Mouse (Mus musculus) neural tube, embryonic 11.5 days (tissue): ENCODE data around the gene Atp2a1. TPM values are rescaled to one million over a fixed set of nuclear protein-coding genes. Genes with fewer than 3 reads are reported as not detected.

Experiments
- ATAC-seq: fragments of 200-750 bp; cut with Nextera tagmentation; 2 replicates; pipeline ENCODE4 v1.8.0; 2017; ENCODE audit warnings: moderate number of reproducible peaks, mild to moderate bottlenecking, moderate TSS enrichment, moderate library complexity; ENCODE audit not compliant: insufficient read depth, low FRiP score, low TSS enrichment
- DNase-seq: peaks from one replicate; pipeline ENCODE4 v3.0.0-alpha.2; 2015; ENCODE audit warnings: low spot score
- H3K27ac ChIP-seq: fragments of 300-500 bp; sonication (generic); 2 replicates; pipeline ENCODE4 v1.5.1; 2014; ENCODE audit warnings: low read depth, mild to moderate bottlenecking, low read length
- H3K27me3 ChIP-seq: fragments of 300-500 bp; sonication (generic); 2 replicates; pipeline ENCODE4 v1.6.1; 2014; ENCODE audit warnings: mild to moderate bottlenecking, low read length, mixed read lengths; ENCODE audit not compliant: control insufficient read depth, insufficient read depth
- H3K36me3 ChIP-seq: fragments of 300-500 bp; sonication (generic); 2 replicates; pipeline ENCODE4 v1.6.1; 2014; ENCODE audit warnings: mild to moderate bottlenecking, low read length, moderate library complexity, mixed read lengths; ENCODE audit not compliant: control insufficient read depth, insufficient read depth
- H3K4me1 ChIP-seq: fragments of 300-500 bp; sonication (generic); 2 replicates; pipeline ENCODE4 v1.6.1; 2014; ENCODE audit warnings: low read length, mixed read lengths; ENCODE audit not compliant: control insufficient read depth, insufficient read depth
- H3K4me2 ChIP-seq: fragments of 300-500 bp; sonication (generic); 2 replicates; pipeline ENCODE4 v1.6.1; 2014; ENCODE audit warnings: low read depth, mild to moderate bottlenecking, moderate library complexity
- H3K4me3 ChIP-seq: fragments of 300-500 bp; sonication (generic); 2 replicates; pipeline ENCODE4 v1.5.1; 2014; ENCODE audit warnings: low read depth, low read length
- H3K9ac ChIP-seq: fragments of 300-500 bp; sonication (generic); 2 replicates; pipeline ENCODE4 v1.6.1; 2014; ENCODE audit warnings: mild to moderate bottlenecking, low read length
- H3K9me3 ChIP-seq: fragments of 300-500 bp; sonication (generic); 2 replicates; pipeline ENCODE4 v1.6.1; 2016; ENCODE audit warnings: low read length; ENCODE audit not compliant: control insufficient read depth
- WGBS: fragments of 180-500 bp; shearing (Covaris S2); extraction: QIAGEN DNeasy Blood & Tissue Kit; methylation state at CpG from one replicate; pipeline ENCODE4 v1.1.7; 2014; 5-methylcytosine and 5-hydroxymethylcytosine counted together
- polyA plus RNA-seq: library from polyadenylated mRNA; unstranded; fragments of >200 nt; fragmentation: Nextera tagmentation; extraction: Ambion mirVana; gene quantifications from 2 replicates; pipeline ENCODE4 v1.2.1, GENCODE M21; 2014

Atp2a1 gene
- polyA plus RNA-seq, 1 experiment from 2014 or later, result 19.0 TPM

DNA sequence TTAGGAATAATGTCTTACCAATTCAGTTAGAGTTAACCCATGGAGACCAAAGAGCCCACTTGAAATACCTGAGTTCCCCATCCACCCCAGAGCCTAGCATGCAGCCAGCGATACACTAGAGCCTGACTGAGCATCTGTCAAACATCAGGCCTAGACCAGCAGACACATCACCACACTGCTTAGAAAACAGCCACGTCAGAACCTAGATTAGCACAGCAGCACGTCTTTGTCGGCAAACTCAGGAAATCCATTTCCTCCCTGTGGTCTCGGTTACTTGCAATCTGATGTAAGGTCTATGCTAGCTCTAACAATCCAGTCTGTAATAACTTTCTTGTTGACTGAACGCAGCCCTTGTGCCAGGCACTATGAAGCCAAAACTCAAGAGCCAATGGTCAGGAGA is 7.2 kb upstream of the Atp2a1 start:
- Histone ChIP-seq H3K9ac (no peak overlapping the region), H3K4me2 (no peak overlapping the region), H3K4me1 (peaks cover 9% of the 10 kb centered on the region), H3K9me3 (no peaks in the 10 kb centered on the region), H3K27ac (no peak overlapping the region), H3K4me3 (no peak overlapping the region), H3K36me3 (peaks cover 24% of the 10 kb centered on the region), H3K27me3 (no peaks in the 10 kb centered on the region)
- ATAC-seq (no peak), DNase-seq (no peak)
- 92% methylated on average over 6 of the region's 6 CpGs for WGBS

GRCm38 (mm10) chr7:126467834-126468627 is 5.1 kb upstream of the Atp2a1 start:
- WGBS, result 90% methylated on average over 18 of the region's 18 CpGs
- Histone ChIP-seq H3K9ac (no peak overlapping the region), H3K4me1 (no peaks in the 10 kb centered on the region), H3K27me3 (no peaks in the 10 kb centered on the region), H3K9me3 (no peaks in the 10 kb centered on the region), H3K36me3 (peaks cover 24% of the 10 kb centered on the region), H3K4me3 (no peak overlapping the region), H3K27ac (no peak overlapping the region), H3K4me2 (no peak overlapping the region)
- ATAC-seq (no peak), DNase-seq (no peak)

DNA sequence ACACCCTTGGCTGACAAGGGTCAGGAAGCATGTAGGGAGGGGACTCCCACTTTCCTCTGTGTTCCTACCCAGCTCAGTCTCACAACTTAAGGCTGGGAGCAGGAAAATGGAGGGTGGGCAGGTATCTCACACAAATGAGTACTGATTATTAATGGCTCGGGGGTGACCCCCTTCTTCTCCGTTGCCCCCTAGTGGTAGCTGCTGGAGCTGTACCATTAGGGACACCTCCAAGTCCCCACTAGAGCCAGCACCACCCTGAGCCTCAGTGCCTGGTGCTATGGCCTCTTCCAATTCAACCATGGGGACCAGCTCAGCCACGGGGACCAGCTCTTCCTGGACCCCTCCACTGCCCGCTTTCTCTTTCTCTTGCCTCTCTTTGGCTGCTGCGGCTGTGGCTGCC is 4.4 kb upstream of the Atp2a1 start:
- 75% methylated on average over 5 of the region's 5 CpGs for WGBS
- Histone ChIP-seq H3K4me3 (no peak overlapping the region), H3K9ac (no peak overlapping the region), H3K4me2 (no peak overlapping the region), H3K9me3 (no peaks in the 10 kb centered on the region), H3K4me1 (no peaks in the 10 kb centered on the region), H3K36me3 (peaks cover 24% of the 10 kb centered on the region), H3K27ac (no peak overlapping the region), H3K27me3 (no peaks in the 10 kb centered on the region)
- DNase-seq, result peak; percentile 44
- ATAC-seq, result no peak; the same call in 1 of the 2 replicates

DNA sequence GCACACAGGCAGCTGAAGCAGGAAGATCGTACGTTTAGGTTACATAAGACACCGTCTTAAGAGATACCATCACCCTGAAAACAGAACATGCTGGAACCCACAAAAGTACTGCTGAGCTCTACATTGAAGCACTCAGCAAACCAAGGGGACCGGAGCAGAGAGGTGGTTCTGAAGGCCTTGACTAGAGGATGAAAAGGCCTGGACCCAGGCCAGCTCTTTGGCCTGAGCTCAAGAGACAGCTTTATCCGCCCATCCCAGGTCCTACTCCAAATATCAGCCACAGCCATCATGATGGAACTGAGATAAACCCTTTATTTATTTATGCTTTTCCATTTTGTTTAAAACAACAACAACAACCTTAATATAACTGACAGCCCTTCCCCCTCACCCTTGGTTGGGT is 3.8 kb upstream of the Atp2a1 start:
- Histone ChIP-seq H3K9me3 (no peaks in the 10 kb centered on the region), H3K27me3 (no peaks in the 10 kb centered on the region), H3K4me3 (no peak overlapping the region), H3K27ac (no peak overlapping the region), H3K9ac (no peak overlapping the region), H3K4me2 (no peak overlapping the region), H3K36me3 (peaks cover 20% of the 10 kb centered on the region), H3K4me1 (no peaks in the 10 kb centered on the region)
- DNase-seq, result no peak
- WGBS, result 94% methylated on average over 5 of the region's 5 CpGs
- no peak for ATAC-seq

DNA sequence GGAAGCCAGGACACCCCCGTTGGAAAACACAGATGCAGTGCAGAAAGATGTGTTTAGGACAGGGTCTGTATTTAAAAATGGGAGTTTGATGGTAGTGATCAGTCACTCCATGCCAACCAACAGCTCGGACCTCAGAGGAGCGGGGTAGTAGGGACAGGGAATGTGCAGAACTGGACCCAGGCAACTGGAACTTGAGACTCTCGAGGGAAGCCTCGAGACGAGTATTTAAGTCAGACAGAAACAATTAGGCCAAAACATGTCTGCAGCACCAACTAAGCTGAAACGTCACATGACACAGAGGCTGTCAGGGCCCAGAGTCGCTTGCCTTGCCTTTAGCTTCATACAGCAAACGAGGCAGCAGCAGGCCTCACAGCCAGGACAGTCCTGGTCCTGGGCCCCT is 3.2 kb upstream of the Atp2a1 start:
- WGBS, result 84% methylated on average over 9 of the region's 9 CpGs
- DNase-seq (no peak), ATAC-seq (no peak)
- H3K4me3 ChIP-seq, result no peak overlapping the region
- H3K9me3 ChIP-seq, result no peaks in the 10 kb centered on the region
- H3K4me2 ChIP-seq, result no peak overlapping the region
- H3K4me1 ChIP-seq, result no peaks in the 10 kb centered on the region
- peaks cover 17% of the 10 kb centered on the region for H3K36me3 ChIP-seq
- H3K27ac ChIP-seq, result no peak overlapping the region
- no peak overlapping the region for H3K9ac ChIP-seq
- no peaks in the 10 kb centered on the region for H3K27me3 ChIP-seq

GRCm38 (mm10) chr7:126465246-126466030 is 2.5 kb upstream of the Atp2a1 start:
- H3K9me3 ChIP-seq, result no peaks in the 10 kb centered on the region
- no peak overlapping the region for H3K4me2 ChIP-seq
- H3K36me3 ChIP-seq, result peaks cover 13% of the 10 kb centered on the region
- no peak overlapping the region for H3K4me3 ChIP-seq
- no peak overlapping the region for H3K9ac ChIP-seq
- whole genome bisulfite sequencing, result 63% methylated on average over 7 of the region's 7 CpGs
- DNase-seq, result no peak
- no peak overlapping the region for H3K27ac ChIP-seq
- H3K4me1 ChIP-seq, result no peaks in the 10 kb centered on the region
- no peaks in the 10 kb centered on the region for H3K27me3 ChIP-seq
- no peak for ATAC-seq

DNA sequence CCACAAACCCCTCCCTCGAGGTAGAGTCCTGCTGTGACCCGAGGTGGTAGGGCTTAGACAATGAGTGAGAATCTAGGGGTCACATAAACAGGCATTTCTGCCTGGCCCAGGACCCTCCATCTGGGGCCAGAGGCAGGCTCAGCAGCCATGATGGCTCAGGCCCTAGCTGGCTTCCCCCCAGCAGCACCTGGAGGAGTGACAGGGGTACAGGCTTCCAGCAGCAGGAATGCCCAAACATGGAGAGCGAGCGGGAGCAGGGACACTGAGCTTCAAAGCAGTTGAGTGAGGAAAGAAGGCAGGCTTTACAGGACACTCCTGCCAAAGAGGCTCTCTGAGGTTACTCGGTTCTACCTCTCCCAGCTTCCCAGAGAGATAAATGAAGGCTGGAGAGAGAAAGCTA is 1.9 kb upstream of the Atp2a1 start:
- WGBS, result 40% methylated on average over 5 of the region's 5 CpGs
- Histone ChIP-seq H3K4me2 (no peak overlapping the region), H3K9ac (no peak overlapping the region), H3K9me3 (no peaks in the 10 kb centered on the region), H3K27me3 (no peaks in the 10 kb centered on the region), H3K36me3 (peaks cover 13% of the 10 kb centered on the region), H3K4me1 (no peaks in the 10 kb centered on the region), H3K27ac (no peak overlapping the region), H3K4me3 (no peak overlapping the region)
- DNase-seq (no peak), ATAC-seq (no peak)

GRCm38 (mm10) chr7:126464121-126464520 is 1.2 kb upstream of the Atp2a1 start:
- Histone ChIP-seq H3K4me1 (no peaks in the 10 kb centered on the region), H3K27me3 (no peaks in the 10 kb centered on the region), H3K36me3 (peaks cover 10% of the 10 kb centered on the region; the same call in 1 of the 2 replicates), H3K4me2 (no peak overlapping the region), H3K9ac (no peak overlapping the region), H3K4me3 (no peak overlapping the region), H3K27ac (no peak overlapping the region), H3K9me3 (no peaks in the 10 kb centered on the region)
- no peak for ATAC-seq
- WGBS, result 49% methylated on average over 4 of the region's 4 CpGs
- no peak for DNase-seq

DNA sequence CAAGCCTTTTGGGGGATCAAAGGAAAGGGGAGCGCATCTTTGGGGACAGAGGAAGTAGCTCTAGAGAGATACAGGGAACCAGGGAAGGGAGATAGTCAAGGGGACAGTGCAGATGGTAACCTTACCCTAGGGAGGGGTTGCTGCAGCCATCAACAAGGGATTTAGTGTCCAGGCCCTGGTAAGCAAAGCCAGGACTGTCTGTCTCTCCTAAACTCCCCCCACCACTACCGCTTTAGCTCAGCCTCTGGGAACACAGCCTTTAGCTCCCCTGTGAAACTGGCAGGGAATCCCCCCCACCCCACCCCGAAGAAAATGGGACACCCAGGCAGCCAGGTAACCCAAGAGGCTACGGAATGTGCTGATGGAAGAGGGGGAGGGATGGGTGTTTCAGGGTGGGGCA is 639 bp upstream of the Atp2a1 start:
- Histone ChIP-seq H3K36me3 (peaks cover 5% of the 10 kb centered on the region; the same call in 1 of the 2 replicates), H3K4me2 (no peak overlapping the region), H3K4me1 (no peaks in the 10 kb centered on the region), H3K9ac (no peak overlapping the region), H3K4me3 (no peak overlapping the region), H3K9me3 (no peaks in the 10 kb centered on the region), H3K27ac (no peak overlapping the region), H3K27me3 (no peaks in the 10 kb centered on the region)
- WGBS, result 64% methylated on average over 4 of the region's 4 CpGs
- DNase-seq, result no peak
- ATAC-seq, result no peak
